Mouse (Mus musculus) midbrain, embryonic 14.5 days (tissue): Measurements from ENCODE around the gene Atxn7l3. TPM values are rescaled to one million over a fixed set of nuclear protein-coding genes. Genes with fewer than 3 reads are reported as not detected.

Experiments
- ATAC-seq: fragments of 200-750 bp; cut with Nextera tagmentation; 2 replicates; pipeline ENCODE4 v1.8.0; 2017; ENCODE audit warnings: moderate number of reproducible peaks, moderate library complexity; ENCODE audit not compliant: low FRiP score, low TSS enrichment
- DNase-seq: peaks from one replicate; pipeline ENCODE4 v3.0.0-alpha.2; 2015
- H3K27ac ChIP-seq: fragments of 300-500 bp; sonication (generic); replicated peaks from 2 replicates; pipeline ENCODE4 v1.5.1; 2014; ENCODE audit warnings: mild to moderate bottlenecking, low read depth, low read length, moderate library complexity
- H3K27me3 ChIP-seq: fragments of 300-500 bp; sonication (generic); 2 replicates; pipeline ENCODE4 v1.6.1; 2014; ENCODE audit warnings: low read length, control low read depth, mixed read lengths; ENCODE audit not compliant: control insufficient read depth, insufficient read depth
- H3K36me3 ChIP-seq: fragments of 300-500 bp; sonication (generic); 2 replicates; pipeline ENCODE4 v1.6.1; 2014; ENCODE audit warnings: low read length, control low read depth; ENCODE audit not compliant: control insufficient read depth, insufficient read depth
- H3K4me1 ChIP-seq: fragments of 300-500 bp; sonication (generic); 2 replicates; pipeline ENCODE4 v1.6.1; 2014; ENCODE audit warnings: mild to moderate bottlenecking, antibody characterized with exemption, low read length, control low read depth; ENCODE audit not compliant: control insufficient read depth, insufficient read depth
- H3K4me2 ChIP-seq: fragments of 300-500 bp; sonication (generic); 2 replicates; pipeline ENCODE4 v1.6.1; 2014; ENCODE audit warnings: mild to moderate bottlenecking, low read length, moderate library complexity
- H3K4me3 ChIP-seq: fragments of 300-500 bp; sonication (generic); replicated peaks from 2 replicates; pipeline ENCODE4 v1.5.1; 2014; ENCODE audit warnings: low read depth, low read length
- H3K9ac ChIP-seq: fragments of 300-500 bp; sonication (generic); replicated peaks from 2 replicates; pipeline ENCODE4 v1.6.1; 2014; ENCODE audit warnings: mild to moderate bottlenecking, low read length, moderate library complexity
- H3K9me3 ChIP-seq: fragments of 300-500 bp; sonication (generic); 2 replicates; pipeline ENCODE4 v1.6.1; 2016; ENCODE audit warnings: low read length, control low read depth, mixed read lengths; ENCODE audit not compliant: control insufficient read depth
- WGBS: fragments of 180-500 bp; shearing (Covaris S2); extraction: QIAGEN DNeasy Blood & Tissue Kit; methylation state at CpG from one replicate; pipeline ENCODE4 v1.1.7; 2014; 5-methylcytosine and 5-hydroxymethylcytosine counted together
- polyA plus RNA-seq: library from polyadenylated mRNA; unstranded; fragments of >200 nt; fragmentation: Nextera tagmentation; extraction: Ambion mirVana; gene quantifications from 2 replicates; pipeline ENCODE4 v1.2.1, GENCODE M21; 2014

Gene Atxn7l3
- polyA plus RNA-seq, 1 experiment from 2014 or later, result 38.5 TPM

DNA sequence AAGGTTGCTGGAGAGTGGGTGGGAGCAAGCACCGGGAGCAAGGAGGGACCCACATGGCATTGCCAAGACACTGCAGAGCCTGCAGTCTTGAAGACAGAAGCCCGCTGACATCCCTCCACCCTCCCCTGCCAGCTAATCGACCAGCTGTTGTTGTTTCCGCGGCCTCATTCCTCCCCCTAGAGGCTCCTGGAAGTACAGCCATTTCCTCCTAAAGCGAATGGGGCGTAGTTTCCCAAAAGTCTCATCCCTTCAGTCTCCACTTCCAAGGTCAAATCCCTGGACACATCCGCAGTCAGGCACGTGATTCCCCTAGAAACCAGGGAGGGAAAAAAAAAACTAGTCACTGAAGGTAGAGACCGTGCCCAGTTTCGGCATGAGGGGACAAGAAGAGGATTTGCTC is 29.0 kb downstream of the Atxn7l3 start:
- DNase-seq (peak; percentile 87), ATAC-seq (no peak; the same call in 1 of the 2 replicates)
- Histone ChIP-seq H3K9ac (no peak overlapping the region; the same call in 1 of the 2 replicates), H3K4me1 (no peaks in the 10 kb centered on the region), H3K36me3 (no peaks in the 10 kb centered on the region), H3K9me3 (no peaks in the 10 kb centered on the region), H3K27ac (0 out of 2 replicates have a peak overlapping the region, but pooled peaks have one; percentile 26), H3K4me2 (no peak overlapping the region; the same call in 1 of the 2 replicates), H3K4me3 (no peak overlapping the region), H3K27me3 (no peaks in the 10 kb centered on the region)
- WGBS, result 8% methylated on average over 11 of the region's 11 CpGs

DNA sequence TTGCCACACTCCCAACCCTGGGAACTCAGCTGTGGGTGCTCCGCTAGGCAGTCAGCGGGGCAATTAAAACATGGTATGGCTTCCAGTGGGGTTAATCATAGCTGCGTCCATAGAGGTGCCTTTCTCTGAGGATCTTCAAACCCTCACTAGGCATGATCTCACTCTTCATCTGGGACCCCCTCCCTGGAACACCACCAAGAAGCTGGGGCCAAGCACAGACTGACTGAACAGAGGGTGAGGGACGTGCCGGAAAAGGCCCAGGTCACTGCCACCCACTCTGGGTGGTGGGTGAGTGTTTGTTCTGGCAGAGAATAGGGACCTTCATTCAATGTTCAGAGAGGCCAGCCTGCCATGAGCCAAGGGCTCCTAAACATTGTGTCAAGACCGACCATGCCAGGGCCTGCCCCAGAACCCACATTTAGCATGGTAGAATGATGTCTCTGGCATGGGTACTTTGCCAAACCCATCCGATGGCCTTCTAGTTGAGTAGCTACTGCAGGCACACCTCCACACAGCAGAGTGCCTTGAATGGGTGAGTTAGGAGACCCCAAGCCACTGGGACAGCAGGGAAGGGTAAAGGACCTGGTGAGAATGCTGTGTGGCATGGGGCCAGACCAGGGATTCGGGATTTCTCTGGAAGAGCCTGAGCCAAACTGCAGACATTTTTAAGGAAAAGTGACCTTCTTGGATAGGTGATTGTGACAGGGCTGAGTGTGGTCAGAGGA is 29.6 kb downstream of the Atxn7l3 start:
- Histone ChIP-seq H3K9me3 (no peaks in the 10 kb centered on the region), H3K36me3 (no peaks in the 10 kb centered on the region), H3K27me3 (no peaks in the 10 kb centered on the region), H3K4me2 (no peak overlapping the region), H3K27ac (0 out of 2 replicates have a peak overlapping the region, but pooled peaks have one; percentile 26), H3K4me1 (no peaks in the 10 kb centered on the region), H3K4me3 (no peak overlapping the region), H3K9ac (no peak overlapping the region; the same call in 1 of the 2 replicates)
- no peak for ATAC-seq
- DNase-seq, result no peak
- WGBS, result 89% methylated on average over 8 of the region's 8 CpGs

DNA sequence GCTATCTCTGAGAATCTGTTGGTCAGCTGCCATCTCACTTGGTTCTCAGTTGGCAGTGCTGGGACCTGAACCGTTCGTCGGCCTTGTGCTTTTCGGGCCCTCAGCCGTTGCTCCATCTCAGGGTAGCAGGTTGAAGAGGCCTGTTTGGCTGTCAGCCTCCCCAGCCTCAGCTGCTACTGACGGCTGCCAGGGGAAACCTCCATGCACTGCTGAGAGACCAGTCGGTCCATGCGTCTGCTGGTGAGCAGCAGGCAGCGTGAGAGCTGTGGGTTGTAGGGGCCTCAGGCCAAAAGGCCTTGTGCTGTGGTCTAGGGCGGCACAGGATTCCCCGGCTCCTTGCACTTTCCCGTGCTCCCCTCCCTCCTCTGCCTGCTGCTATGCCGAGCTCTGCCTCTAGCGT is 30.6 kb downstream of the Atxn7l3 start:
- H3K9me3 ChIP-seq, result no peaks in the 10 kb centered on the region
- no peak for DNase-seq
- no peak overlapping the region for H3K4me2 ChIP-seq
- H3K36me3 ChIP-seq, result no peaks in the 10 kb centered on the region
- no peak overlapping the region for H3K27ac ChIP-seq
- ATAC-seq, result no peak
- H3K4me1 ChIP-seq, result no peaks in the 10 kb centered on the region
- H3K9ac ChIP-seq, result no peak overlapping the region
- no peak overlapping the region for H3K4me3 ChIP-seq
- 60% methylated on average over 14 of the region's 14 CpGs for WGBS
- H3K27me3 ChIP-seq, result no peaks in the 10 kb centered on the region

- WGBS, result 95% methylated on average over 7 of the region's 7 CpGs
- no peaks in the 10 kb centered on the region for H3K9me3 ChIP-seq
Measured at GRCm38 (mm10) chr11:102263211-102263610, 33.2 kb downstream of the Atxn7l3 start.

GRCm38 (mm10) chr11:102258521-102258920 is 37.9 kb downstream of the Atxn7l3 start:
- whole genome bisulfite sequencing, result 94% methylated on average over 3 of the region's 3 CpGs
- H3K9ac ChIP-seq, result no peak overlapping the region
- H3K27ac ChIP-seq, result no peak overlapping the region
- H3K4me3 ChIP-seq, result no peak overlapping the region
- no peaks in the 10 kb centered on the region for H3K9me3 ChIP-seq
- no peak overlapping the region for H3K4me2 ChIP-seq
- H3K36me3 ChIP-seq, result no peaks in the 10 kb centered on the region
- ATAC-seq, result no peak
- no peaks in the 10 kb centered on the region for H3K27me3 ChIP-seq
- H3K4me1 ChIP-seq, result no peaks in the 10 kb centered on the region
- DNase-seq, result peak; percentile 24

More at GRCm38 (mm10) chr11:102263211-102263610, 33.2 kb downstream of the Atxn7l3 start:
- no peak overlapping the region; the same call in 1 of the 2 replicates for H3K9ac ChIP-seq
- H3K27me3 ChIP-seq, result no peaks in the 10 kb centered on the region
- DNase-seq (no peak), ATAC-seq (no peak)
- no peak overlapping the region for H3K4me2 ChIP-seq
- no peak overlapping the region for H3K27ac ChIP-seq
- no peaks in the 10 kb centered on the region for H3K36me3 ChIP-seq
- no peak overlapping the region for H3K4me3 ChIP-seq
- H3K4me1 ChIP-seq, result no peaks in the 10 kb centered on the region

DNA sequence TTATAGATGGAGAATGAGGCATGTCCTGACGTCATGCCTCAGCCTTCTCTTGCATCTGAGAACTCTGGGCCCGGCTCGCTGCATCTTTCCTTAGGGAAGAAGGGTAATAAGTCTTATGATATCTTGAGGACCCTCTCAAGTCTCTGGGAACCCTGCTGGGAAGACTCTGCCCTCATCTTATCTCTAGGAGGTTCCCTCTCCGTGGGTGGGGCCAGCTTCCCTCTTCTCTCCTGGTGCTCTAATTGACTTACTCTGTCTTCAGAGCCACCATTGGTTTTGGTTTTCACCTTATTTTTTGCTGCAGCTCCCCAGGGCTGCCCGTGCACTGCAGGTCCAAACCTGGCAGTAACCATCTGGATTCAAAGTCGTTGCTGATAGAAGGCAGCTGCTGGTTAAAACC is 38.3 kb downstream of the Atxn7l3 start:
- DNase-seq, result no peak
- Histone ChIP-seq H3K4me3 (no peak overlapping the region), H3K9me3 (no peaks in the 10 kb centered on the region), H3K4me2 (no peak overlapping the region), H3K27ac (no peak overlapping the region), H3K36me3 (no peaks in the 10 kb centered on the region), H3K4me1 (no peaks in the 10 kb centered on the region), H3K27me3 (no peaks in the 10 kb centered on the region), H3K9ac (no peak overlapping the region)
- WGBS, result 84% methylated on average over 6 of the region's 6 CpGs
- no peak for ATAC-seq

DNA sequence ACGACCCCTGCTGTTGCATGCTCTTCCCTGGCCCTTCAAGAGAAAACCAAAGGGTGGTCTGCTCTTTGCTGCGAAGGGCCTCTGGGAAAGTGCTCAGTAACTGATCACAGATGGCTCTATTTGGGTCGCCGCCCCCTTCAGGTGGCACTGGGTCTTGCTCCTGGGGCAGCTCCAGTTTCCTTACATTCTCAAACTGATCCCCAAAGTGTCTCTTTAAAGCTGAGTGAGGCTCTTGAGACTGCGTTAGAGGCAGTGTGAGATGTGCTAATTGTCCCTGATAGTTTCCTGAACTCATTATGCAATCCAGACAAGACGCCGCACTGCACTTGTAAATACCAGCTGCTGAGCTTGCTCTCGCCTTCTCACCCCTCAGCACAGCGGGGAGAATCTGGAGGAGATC is 38.9 kb downstream of the Atxn7l3 start:
- H3K27me3 ChIP-seq, result no peaks in the 10 kb centered on the region
- H3K36me3 ChIP-seq, result no peaks in the 10 kb centered on the region
- DNase-seq (peak; percentile 59), ATAC-seq (no peak)
- no peak overlapping the region for H3K9ac ChIP-seq
- H3K4me2 ChIP-seq, result no peak overlapping the region
- no peaks in the 10 kb centered on the region for H3K4me1 ChIP-seq
- H3K4me3 ChIP-seq, result no peak overlapping the region
- H3K27ac ChIP-seq, result no peak overlapping the region
- H3K9me3 ChIP-seq, result no peaks in the 10 kb centered on the region
- 35% methylated on average over 9 of the region's 9 CpGs for WGBS

DNA sequence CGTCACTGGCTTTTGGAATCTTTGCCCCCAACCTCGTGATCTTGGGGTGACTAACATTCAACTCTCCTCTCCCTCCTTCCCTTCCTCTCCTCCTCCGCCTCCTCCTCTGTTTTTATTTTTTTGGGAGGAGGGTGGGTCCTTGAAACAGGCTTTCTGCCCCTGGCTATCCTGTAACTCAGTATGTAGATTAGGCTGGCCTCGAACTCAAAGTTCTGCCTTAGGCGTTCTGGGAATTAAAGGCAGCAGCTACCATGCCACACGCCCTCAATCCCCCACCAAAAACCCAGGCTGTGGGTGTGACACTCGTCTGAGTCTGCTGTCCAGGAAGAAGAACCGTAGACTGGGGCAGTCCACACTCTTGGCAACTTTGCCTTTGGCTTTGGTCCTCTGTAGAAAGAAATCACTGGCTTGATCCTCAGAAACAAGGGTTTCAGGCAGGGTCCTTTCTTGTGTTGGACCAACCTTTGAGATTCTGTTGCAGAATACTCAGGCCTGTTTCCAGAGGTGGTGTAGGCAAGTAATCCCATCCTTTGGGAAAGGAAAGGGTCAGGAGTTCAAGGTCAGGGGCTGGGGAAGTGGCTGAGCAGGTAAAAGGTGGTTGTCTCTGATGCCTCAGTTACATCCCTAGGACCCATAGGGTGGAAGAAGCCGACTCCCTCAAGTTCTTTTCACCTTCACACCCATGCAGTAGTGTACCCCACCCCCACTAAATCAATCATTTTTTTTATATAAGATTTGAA is 46.9 kb downstream of the Atxn7l3 start:
- H3K9ac ChIP-seq, result peak overlapping the region; percentile 23; the same call in 1 of the 2 replicates

More for the DNA sequence above, 46.9 kb downstream of the Atxn7l3 start:
- Histone ChIP-seq H3K4me1 (peaks cover 11% of the 10 kb centered on the region; the same call in 1 of the 2 replicates), H3K27ac (no peak overlapping the region), H3K4me3 (peak overlapping the region; percentile 44), H3K36me3 (no peaks in the 10 kb centered on the region), H3K27me3 (no peaks in the 10 kb centered on the region), H3K4me2 (peak overlapping the region; percentile 89), H3K9me3 (no peaks in the 10 kb centered on the region)
- ATAC-seq, result no peak
- WGBS, result 14% methylated on average over 9 of the region's 9 CpGs
- DNase-seq, result no peak
